Mouse (Mus musculus) layer of hippocampus, adult 2 months (tissue): Measurements from ENCODE around the gene Igsf9b. TPM values are rescaled to one million over a fixed set of nuclear protein-coding genes. Genes with fewer than 3 reads are reported as not detected.

Experiments
- DNase-seq, 2 experiments: peaks; one replicate each; pipeline ENCODE4 v3.0.0; 2022; ENCODE audit warnings: low spot score in 2 of 2
- H3K27ac ChIP-seq: fragments of 200-600 bp; 2 replicates; pipeline ENCODE4 v1.8.1; 2022
- H3K4me3 ChIP-seq: fragments of 200-600 bp; 2 replicates; pipeline ENCODE4 v1.8.1; 2022; ENCODE audit warnings: mild to moderate bottlenecking
- CTCF ChIP-seq: fragments of 200-600 bp; conservative IDR thresholded peaks from 2 replicates; pipeline ENCODE4 v1.8.1; 2022; ENCODE audit warnings: antibody characterized with exemption, mild to moderate bottlenecking, moderate library complexity
- total RNA-seq, 2 experiments: library from RNA; stranded (reverse); gene quantifications; 2 replicates each; pipeline ENCODE4 v1.2.3; 2021

The Igsf9b gene
- total RNA-seq, 2 experiments from 2014 or later = 21.7 to 23.3 TPM

GRCm38 (mm10) chr9:27301486-27301885 lies 2.5 kb downstream of the Igsf9b start:
- no peak for TF ChIP-seq CTCF
- Histone ChIP-seq H3K27ac (no peak overlapping the region), H3K4me3 (peak overlapping the region; percentile 90; the same call in 1 of the 2 replicates)
- DNase-seq = no peak

DNA sequence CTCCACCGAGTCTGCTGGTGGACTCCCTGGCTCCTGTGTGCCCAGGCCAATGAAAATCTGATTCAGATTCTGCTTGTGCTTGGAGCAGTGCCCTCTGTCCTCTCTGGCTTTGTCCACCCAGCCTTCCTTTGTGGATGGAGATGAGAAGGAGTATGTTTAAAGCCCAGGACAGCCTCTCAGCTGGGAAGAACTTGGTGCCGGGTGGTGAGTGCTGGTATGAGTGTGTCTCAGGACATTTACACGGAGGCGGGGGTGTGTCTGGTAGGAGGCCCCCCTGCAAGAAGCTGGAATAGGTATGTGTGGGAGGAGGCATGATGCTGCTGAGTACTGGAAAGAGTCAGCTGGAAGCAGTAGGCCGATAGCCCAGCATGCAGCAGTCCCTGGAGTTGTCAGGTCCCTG lies 3.3 kb downstream of the Igsf9b start:
- TF ChIP-seq CTCF = no peak
- no peak overlapping the region for H3K27ac ChIP-seq
- peak overlapping the region; percentile 18; the same call in 1 of the 2 replicates for H3K4me3 ChIP-seq
- no peak for DNase-seq

DNA sequence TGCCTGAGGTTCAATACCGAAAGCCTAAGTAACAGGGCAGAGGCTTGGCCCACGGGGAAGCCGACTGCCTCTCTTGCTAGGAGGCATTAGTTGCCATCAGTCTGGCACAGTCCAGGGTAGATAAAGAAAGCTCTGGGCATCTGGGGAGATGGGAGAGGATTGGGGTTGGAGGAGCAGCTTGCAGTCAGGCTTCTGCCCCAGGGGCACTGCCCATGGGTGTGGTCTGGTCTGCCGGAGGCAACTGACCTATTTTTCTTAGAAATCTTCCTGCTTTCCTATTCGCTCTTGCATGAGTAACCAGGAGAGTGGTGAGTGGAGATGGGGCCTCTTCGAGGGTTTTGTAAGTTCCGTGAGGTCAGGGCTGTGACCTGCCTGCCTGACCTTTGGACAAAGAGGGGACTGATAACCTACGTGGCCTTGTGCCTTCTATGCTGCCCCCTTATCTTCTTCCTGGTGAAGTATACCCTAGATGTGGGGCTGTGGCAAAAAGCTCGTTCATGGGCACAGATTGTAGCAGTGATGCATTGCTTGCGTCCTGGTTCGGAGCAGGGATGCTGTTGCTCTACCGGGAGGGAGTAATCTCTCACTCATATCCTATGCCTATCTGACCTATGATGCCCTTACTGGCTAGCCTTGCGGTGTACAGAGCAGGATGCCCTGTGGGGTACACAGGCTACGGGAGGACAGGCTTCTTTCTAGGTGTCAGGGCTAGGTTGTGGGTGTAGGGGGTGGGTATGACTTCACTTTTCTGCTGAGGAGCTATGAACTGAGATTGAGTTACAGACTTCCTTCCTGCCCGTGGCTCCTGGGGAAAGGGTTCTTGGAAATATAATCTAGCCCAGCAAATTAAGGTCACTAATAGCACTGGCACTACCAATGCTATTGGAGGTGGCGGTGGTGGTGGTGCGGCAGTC lies 4.8 kb downstream of the Igsf9b start:
- no peak for TF ChIP-seq CTCF
- no peak for DNase-seq
- H3K4me3 ChIP-seq = no peak overlapping the region
- H3K27ac ChIP-seq = no peak overlapping the region

- Histone ChIP-seq H3K4me3 (no peak overlapping the region), H3K27ac (no peak overlapping the region)
- no peak for DNase-seq
- no peak for TF ChIP-seq CTCF
These were observed 5.6 kb downstream of the Igsf9b start for GRCm38 (mm10) chr9:27304485-27305102.

DNA sequence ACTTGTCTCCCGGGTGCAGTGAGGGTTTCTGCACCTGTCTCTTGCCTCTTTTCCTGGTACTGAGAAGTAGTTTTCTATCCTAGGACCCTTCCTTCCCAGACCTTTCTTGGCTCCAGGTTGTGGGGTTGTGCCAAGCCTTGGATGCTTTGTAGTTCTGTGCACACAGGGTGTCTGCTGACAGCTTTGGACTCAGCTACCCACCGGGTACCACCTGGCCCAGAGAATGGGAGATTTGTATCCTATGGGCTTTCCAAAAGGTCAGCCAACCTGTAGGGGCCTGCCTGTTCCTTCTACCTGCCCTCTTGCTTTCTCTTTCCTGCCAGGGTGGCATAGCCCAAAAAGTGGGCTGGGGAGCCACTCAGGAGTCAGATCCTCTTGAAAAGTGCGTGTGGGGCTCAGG lies 6.5 kb downstream of the Igsf9b start:
- TF ChIP-seq CTCF = no peak

DNA sequence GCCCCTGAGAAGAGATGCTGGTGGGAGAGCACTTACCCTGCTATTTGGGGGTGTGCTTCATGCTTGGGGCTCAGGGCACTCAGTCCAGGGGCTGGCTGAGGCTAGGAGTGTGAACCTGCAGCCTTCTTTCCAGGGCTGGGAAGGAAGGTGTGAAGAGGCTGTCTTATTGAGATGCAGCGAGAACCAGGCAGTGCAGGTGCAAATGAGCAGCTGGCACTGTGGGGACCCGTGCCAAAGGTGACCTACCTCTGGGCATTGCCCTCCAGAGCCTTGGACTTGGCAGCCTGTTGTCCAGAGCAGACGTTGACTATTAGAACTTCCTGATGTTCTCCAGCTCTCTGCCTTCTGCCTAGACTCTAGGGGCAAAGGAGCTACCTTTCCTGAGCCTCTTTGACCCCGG lies 7.6 kb downstream of the Igsf9b start:
- no peak overlapping the region for H3K27ac ChIP-seq
- TF ChIP-seq CTCF = no peak
- H3K4me3 ChIP-seq = no peak overlapping the region

More for the DNA sequence above, 6.5 kb downstream of the Igsf9b start:
- H3K4me3 ChIP-seq = no peak overlapping the region
- DNase-seq = no peak
- no peak overlapping the region for H3K27ac ChIP-seq

DNA sequence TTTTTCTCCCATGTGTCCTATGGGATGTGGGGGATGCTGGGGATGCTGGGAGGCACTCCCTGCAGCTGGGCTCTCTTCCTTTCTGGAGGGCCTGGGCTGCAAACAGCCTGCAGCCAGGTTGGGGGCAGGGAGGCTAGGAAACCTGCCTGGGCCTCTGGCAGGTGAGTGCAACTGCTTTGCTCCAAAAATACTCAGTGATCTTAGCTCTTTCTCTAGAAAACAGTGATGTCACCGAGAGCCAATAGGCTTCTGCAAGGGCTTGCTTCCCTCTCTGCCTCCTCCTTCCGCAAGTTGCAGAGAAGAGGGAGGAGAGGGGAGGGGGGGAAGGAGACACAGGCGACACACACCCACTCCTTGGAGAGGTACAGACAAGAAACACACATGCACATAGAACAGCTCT lies 8.3 kb downstream of the Igsf9b start:
- TF ChIP-seq CTCF = no peak
- DNase-seq = no peak
- Histone ChIP-seq H3K4me3 (no peak overlapping the region), H3K27ac (no peak overlapping the region)

More for the DNA sequence above, 7.6 kb downstream of the Igsf9b start:
- no peak for DNase-seq

- H3K4me3 ChIP-seq = no peak overlapping the region
- no peak for TF ChIP-seq CTCF
- no peak for DNase-seq
- H3K27ac ChIP-seq = no peak overlapping the region
These were observed 9.0 kb downstream of the Igsf9b start for GRCm38 (mm10) chr9:27308045-27308444.

DNA sequence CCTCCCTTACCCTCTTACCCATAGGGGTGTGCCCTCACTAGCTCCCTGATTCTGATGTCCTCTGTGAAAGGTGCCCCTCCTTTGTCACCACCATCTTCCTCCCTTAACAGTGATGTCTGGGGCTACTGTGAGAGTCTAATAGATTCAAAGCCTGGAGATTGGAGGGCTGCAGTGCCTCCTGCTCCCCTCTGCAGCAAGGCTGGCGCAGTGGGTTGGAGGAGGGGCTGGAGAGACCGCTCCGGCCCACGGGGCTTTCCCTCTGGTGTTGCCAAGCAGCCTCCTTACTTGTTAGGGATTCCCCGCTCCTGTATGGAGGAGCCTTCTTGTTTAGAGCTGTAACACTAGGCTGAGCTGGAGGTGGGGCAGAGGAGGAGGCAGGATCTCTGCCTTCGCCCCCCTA lies 9.6 kb downstream of the Igsf9b start:
- no peak overlapping the region for H3K27ac ChIP-seq
- DNase-seq = no peak
- peak; percentile 54 for TF ChIP-seq CTCF
- no peak overlapping the region for H3K4me3 ChIP-seq

DNA sequence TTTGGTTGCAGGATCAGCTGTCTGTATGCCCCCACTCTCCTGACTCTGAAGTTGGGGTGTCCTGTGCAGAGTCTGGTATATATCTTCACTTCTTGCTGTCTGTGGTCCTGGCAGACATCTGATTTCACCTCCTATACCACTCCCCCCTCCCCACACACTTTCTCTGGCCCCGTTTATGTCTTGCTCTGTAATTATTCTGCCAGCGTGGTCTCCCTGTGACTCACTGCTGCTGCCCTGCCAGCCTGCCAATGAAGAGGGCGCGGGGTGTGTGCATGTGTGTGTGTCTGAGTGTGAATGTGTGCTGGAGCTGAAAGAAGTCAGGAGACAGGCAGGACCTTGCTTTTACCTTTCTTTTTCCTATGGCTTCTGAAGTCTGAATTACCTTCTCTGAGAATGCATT lies 11.0 kb downstream of the Igsf9b start:
- no peak overlapping the region for H3K27ac ChIP-seq
- no peak for TF ChIP-seq CTCF
- no peak overlapping the region for H3K4me3 ChIP-seq
- no peak for DNase-seq

DNA sequence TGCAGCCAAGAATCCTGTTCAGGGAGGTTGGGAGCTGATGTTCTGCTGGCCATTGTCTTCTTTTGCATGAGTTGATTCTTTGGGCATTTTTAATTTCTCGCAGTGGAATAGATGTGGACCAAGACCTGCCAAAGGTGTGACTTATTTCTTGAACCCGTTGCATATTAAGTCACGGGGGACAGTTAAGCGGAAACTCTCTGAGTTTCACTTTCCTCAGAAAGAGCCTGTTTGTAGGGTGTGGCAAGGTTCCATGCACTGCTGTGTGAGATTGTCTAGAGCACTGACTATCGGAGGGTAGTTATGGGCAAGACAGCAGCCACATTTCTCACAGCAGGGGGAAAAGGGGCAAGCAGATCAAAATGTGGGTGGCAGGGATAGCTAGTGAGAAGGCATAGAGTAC lies 14.4 kb downstream of the Igsf9b start:
- H3K4me3 ChIP-seq = no peak overlapping the region
- DNase-seq = no peak
- no peak for TF ChIP-seq CTCF
- H3K27ac ChIP-seq = no peak overlapping the region

- TF ChIP-seq CTCF = no peak
- Histone ChIP-seq H3K4me3 (no peak overlapping the region), H3K27ac (no peak overlapping the region)
- DNase-seq = no peak
These were observed 22.3 kb downstream of the Igsf9b start for GRCm38 (mm10) chr9:27321267-27321666.

DNA sequence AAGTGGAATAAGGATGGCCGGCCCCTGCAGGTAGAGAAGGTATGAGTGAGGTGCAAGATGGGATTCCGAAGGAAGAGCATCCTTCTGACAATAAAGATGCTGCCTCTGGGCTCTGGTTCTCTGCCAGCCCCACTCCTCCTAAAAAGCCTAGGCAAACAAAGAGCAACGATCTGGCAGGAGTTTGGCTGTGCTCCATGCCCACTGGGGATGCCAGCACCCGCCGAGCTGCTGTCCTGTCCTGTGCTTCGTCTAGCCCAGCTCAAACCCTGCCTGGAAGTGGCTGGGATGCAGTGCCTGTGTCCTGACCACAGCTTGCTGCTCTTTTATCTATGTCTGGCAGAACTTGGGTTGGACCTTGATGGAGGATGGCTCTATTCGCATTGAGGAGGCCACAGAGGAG lies 23.3 kb downstream of the Igsf9b start:
- Histone ChIP-seq H3K27ac (no peak overlapping the region), H3K4me3 (no peak overlapping the region)
- no peak for DNase-seq
- TF ChIP-seq CTCF = no peak

- H3K27ac ChIP-seq = no peak overlapping the region
- no peak overlapping the region for H3K4me3 ChIP-seq
- no peak for TF ChIP-seq CTCF
- DNase-seq = no peak
These were observed 24.4 kb downstream of the Igsf9b start for GRCm38 (mm10) chr9:27323412-27323811.
